Mouse (Mus musculus): ENCODE results near the gene Tuft1.
"Not testable (repeated sequence)": the region's sequence is repeated elsewhere in the genome, so short reads cannot be mapped to it uniquely, and the experiment has no call there.

The Tuft1 gene

DNA sequence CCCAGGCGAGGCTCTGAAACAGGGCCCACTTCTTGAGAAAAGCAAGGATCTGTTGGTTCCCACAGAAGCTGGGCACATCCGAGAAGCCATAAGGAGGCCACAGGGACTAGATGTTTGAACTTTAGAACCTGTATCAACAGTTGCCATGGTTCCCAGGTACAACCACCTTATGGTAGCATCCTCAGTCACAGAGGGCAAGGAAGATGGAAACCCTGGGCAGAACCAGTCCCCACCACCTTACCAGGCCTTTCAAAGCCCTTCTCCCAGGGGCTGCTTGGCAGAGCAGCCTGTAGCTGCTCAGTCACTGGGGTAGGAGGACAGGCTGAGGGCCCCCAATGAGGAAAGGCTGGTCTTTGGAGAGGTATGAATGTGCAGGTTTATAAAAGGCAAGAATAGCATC lies 2.2 kb upstream of the Tuft1 start:
- not testable (repeated sequence) for DNase-seq (ENCODE audit: low spot score in 2 of 2)

DNA sequence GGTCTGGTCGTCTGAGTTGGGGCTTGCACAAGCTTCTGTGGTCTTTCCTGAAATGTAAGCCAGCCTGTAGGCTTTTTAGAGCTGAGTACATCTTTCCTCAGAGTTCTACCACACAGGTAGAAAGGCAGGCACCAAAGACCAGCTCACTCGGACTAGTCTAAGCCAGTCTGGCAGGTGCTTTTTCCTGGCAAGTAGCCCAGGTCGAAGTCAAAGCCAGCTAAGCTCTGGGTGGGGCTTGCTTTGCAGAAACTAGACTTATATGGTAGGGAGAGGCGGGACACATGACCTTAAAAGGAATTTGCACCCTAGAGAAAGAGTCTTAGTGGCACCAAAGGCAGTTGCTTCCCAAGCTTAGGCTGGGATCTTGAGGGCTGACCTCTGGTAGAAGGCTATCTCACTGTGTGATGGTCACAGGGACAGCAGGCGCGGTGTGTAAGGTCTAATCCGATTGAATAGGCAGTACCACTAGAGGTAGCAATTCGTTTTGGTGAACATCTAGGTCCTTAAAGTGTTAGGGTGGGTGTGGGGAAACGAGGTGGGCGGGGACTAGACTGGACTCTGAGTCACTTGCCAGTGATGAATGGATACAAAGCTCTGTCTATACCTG lies 573 bp upstream of the Tuft1 start:
- not testable (repeated sequence) for DNase-seq (ENCODE audit: low spot score in 2 of 2)

DNA sequence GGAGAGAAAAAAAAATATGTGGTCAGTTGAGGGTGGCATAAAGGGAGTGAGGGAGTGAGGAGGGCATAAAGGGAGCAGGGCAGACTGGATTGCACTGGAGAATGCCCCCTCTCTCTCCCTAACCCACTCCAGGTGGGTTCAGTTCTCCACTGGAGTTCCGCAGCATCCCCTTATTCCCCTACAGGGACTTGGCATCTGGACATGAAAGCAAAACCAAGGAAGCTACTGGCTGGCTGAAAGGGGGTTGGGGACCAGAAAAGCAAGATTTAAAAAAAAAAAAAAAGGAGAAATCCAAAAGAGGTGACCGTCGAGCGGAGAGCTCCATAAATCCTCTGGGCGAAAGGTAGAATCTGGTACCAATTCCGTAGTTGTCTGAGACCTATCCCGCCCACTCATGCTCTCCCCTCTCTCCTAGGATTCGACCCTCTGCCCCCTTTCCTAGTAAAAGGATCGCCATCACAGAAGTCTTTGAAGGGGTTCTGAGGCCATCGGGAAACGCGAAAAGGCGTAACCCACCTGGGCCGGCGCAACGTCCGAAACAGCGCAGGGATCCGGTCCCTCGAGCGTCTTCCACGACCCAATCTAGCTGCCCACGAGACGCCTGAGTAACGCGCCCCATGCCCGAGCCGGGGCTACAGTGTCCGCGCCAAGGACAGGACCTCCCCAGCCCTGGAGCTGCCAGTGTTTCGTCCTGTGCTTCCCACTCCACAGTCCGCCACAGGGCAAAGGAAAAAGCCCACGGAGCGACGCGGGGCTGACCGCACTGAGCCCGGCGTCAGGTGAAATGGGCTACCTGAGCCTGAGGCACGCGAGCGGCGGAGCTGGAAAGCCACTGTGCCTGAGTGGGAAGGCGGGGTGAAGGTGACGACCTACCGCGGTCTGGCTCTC lies 576 bp downstream of the Tuft1 start:
- not testable (repeated sequence) for DNase-seq (ENCODE audit: low spot score in 2 of 2)

DNA sequence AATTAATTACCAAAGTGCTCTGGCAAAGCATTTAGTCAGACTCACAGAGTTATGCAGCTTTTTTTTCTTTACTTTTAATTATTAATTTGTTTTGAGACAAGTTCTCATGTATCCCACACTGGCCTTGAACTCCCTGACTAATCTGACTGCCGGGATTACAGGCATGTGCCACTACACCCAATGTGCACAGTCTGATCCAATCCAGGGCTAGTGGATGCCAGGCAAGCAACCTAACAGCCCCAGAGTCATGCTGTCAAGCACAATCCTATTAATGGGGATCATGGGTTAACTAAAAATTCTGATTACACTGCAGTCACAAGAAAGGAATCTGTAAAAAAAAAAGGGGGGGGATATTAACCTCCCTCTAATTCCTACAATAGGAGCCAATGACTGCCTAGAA lies 4.7 kb downstream of the Tuft1 start:
- DNase-seq (ENCODE audit: low spot score in 2 of 2), result not testable (repeated sequence)

DNA sequence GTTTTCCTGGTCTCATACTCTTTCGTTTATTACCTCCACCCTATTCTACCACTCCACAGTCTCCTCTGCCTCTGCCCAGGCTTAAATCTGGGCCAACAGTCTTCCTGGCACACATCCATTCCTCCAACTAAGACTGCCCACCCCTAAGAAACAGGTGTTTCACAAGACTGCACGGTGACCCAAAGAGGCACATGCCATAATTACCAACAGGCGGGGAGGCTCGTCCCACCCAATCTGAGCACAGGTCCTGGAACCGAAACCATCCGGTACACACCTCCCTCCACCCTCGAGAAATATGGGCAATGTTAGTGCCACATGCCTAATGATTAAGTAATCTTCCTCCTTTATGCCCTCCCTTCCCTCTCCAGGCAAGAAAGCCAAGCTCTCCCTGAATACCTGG lies 8.3 kb downstream of the Tuft1 start:
- DNase-seq (ENCODE audit: low spot score in 2 of 2), result no peak

DNA sequence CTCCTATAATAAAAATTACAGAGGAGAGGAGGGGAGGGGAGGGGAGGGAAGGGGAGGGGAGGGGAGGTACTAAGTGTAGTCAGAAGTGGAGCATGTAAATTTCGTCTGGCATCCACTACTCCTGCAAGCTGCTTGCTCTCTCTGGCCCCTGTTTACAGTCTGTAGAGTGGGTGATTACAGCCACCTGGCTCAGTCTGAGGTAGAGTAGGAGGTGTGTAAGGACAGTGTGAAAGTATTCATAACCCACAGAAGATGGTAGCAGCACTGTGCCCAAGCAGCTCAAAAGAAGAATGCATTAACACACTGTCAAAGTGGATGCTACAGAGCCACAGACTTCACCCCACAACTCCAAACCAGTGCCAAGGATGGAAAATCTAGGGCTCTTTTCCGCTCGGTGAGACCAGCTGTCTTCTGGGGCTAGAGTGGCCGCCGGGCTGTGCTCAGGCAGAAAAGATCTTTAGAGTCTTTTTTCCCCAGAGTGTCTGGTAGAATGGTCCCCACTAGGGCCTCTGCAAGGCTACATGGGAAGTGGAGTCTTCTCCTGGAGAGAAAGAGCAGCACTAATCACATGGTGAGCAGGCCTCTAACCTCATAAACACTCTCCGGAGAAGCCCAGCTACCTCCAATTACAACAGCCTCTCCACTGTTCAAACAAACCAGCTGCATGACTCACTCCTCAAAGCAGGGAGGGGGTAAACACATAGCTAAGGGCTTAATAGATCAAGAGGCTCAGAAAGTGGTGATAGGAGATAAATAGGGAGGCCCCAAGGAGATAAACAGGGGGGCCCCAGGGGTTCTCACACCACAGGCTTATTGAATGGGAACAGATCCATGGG lies 9.7 kb downstream of the Tuft1 start:
- peak in 1 of 2 experiments; percentile 10 for DNase-seq (ENCODE audit: low spot score in 2 of 2)

DNA sequence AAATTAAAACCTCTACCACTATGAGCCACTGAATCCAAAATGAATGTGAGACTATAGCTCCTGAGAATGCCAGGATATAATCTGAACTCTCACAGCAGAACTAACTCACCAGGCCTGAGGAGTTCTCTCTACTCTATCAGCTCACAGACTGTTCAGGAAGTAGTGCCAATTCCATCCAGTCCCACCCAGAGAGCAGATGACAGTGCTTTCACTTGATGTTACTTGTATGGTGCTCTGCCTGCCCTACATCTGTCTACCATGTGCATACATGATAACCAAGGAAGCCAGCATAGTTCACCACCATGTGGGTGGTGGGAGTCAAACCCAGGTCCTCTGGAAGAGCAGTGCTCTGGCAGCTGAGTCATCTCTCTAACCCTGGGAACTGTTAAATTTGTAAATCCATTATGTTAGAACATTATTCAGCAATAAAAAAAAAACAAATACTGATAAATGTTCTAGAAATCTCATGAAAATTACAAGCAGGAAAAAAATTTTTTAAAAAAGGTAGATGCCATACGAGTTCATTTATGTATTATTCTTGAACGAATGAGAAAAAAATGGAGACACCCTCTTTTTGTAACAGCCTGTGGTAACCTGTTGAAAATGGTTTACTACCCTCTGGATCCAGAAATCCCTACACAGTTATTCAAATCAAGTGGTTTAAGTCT lies 16.0 kb downstream of the Tuft1 start, which contains the start of gene Gm10972:
Gene Gm10972, plus strand, starts transcription at position 618 of the 668 bp plus-strand sequence.
- not testable (repeated sequence) for DNase-seq (ENCODE audit: low spot score in 2 of 2)

DNA sequence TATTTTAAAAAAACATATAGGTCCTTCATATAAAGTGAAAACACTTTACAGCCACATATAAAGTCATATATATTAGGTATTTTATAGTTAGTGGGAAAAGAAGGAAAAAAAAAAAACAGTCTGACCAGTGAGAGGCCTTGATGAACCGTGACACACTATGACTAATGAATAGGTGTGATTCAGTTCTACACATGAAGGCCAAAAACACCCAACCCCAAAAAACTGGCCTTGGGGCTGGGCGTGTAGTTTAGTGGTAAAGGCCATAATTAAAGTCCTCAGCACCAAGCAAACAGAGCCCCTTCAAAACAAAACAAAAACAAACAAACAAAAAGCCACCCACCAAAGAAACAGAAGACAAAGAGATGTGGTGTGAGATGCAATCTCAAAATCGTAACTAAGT lies 28.8 kb downstream of the Tuft1 start:
- no peak for DNase-seq (ENCODE audit: low spot score in 2 of 2)

DNA sequence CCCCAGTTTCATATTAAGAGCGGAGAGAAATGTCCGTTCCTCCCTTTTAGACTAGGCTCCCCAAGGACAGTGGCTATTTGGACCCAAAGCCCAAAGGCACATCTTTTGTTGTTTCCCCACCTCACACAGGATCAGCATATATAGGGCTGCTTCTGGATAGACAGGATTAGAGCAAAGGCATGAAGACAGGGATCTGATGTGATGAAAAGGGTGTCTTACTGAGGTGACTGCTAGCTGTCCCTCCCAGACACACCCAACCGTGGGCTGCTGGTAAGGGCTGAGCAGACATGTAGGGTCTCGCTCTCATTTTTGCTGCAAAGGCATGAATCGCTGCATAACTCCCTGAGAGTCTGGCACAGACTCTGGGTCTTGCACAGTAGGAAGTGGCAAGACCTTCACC lies 30.0 kb downstream of the Tuft1 start:
- no peak for DNase-seq (ENCODE audit: low spot score in 2 of 2)

DNA sequence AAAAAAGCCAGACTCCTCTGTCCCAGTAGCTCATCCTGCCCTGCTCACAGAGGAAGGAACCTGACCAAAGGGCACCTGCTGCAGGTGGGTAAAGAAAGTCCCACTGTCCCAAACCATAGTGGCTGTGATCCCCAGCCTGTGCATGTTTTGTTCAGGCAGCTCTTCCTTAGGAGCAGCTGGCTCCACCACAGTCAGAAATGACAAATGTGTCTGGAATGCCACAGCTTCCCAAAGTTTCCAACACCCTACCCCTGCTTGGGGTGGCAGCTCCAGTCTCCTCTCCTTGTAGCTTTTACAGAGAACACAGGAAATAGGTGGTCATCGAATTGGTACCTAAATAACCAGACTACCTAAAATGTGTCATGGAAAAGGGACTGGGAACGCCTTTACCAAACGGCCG lies 34.4 kb downstream of the Tuft1 start:
- no peak for DNase-seq (ENCODE audit: low spot score in 2 of 2)

DNA sequence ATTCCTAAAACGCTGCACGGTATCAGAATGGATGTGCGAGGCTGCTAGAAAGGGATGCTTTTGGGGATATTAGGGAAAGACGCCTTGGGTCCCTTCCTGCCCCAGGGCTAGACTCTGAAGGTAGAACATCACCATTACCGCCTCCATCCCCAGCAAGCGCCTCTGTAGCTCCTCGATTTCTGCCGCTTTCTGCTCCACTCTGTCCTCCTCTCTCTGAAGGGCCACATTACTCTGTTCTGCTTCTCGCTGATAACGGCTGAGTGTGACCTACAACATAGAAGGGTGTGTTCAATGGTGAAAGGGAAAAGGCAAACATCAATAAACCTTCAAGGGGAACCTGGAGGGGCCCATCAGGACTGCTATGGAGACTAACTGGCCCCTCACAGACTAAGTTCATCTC lies 36.1 kb downstream of the Tuft1 start:
- no peak for DNase-seq (ENCODE audit: low spot score in 2 of 2)

DNA sequence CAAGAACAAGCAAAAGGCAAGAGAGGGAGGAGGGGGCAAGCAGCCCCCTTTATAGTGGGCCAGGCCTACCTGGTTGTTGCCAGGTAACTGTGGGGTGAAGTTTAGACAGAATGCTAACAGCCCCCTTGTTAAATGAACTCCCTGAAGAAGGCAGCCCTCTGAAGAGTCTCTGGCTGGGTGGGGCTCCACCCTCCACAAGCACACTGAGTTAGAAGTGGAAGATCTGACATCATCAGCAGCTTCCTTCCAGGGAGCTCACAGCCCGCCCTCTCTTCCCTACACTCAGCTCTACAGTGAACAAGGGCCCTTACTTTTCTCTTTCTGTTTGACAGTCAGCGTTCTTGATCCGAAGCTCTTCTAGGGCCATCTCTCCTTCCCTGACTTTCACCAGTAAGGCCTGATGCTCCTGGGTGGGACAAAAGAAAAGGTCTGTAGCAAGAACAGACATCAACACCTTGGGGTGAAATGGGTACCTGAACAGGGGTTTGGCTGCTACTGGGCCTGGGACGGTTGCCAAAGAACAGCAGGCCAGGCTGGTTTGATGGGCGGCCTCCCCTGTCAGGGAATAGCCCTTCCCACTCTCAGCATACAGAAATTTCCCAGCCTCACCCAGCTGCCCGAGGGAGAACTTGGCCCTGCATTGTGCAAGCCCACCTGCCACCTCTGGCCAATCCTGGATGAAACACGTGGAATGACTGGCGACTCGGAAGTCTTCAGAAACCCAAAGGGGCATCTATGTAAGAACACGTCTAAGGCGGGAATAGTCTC lies 36.7 kb downstream of the Tuft1 start:
- no peak for DNase-seq (ENCODE audit: low spot score in 2 of 2)

DNA sequence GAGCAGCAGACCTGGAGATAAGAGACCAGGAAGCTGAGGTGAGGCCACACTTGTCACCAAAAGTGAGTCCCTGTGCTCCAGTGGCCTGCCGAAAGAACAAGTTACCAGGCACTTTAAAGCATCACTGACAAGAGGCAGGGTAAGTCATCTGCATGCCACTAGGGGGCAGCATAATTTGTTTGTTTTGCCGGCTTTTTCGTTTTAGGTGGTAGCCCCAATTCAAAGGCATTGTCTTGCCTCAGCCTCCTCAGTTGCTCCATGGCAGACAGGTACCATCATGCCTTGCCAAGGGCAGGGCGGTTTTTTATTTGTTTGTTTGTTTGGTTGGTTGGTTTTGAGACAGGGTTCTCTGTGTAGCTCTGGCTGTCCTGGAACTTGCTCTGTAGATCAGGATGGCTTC lies 42.0 kb downstream of the Tuft1 start:
- DNase-seq (ENCODE audit: low spot score in 2 of 2), result no peak

DNA sequence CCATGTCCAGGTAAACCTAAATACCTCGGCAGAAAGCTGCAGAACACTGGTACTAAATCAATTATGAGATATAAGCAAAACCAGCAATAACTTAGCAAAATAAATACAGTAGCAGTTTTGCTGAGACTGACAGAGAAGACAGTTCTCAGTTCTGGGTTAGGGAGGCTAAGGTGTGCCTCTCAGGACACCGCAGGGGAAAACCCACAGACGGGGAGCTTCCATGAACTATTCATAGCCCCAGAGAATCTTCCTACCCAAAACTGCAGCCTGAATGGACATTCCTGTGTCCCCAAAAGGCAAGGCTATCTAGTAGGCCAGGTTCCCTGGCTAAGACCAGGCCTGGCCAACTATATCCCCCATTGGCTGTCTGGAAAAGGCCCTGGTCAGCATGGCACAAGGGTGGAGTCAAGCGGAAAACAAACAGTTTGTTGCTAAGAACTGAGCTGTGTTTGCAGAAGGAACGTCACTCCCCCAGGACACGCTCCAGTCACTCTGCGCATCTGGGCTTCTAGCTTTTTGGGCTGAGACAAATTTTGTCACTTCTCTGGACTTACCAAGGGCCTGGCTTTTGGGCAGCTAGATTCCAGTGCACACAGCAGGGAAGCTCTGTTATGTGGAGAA lies 45.3 kb downstream of the Tuft1 start:
- no peak for DNase-seq (ENCODE audit: low spot score in 2 of 2)

DNA sequence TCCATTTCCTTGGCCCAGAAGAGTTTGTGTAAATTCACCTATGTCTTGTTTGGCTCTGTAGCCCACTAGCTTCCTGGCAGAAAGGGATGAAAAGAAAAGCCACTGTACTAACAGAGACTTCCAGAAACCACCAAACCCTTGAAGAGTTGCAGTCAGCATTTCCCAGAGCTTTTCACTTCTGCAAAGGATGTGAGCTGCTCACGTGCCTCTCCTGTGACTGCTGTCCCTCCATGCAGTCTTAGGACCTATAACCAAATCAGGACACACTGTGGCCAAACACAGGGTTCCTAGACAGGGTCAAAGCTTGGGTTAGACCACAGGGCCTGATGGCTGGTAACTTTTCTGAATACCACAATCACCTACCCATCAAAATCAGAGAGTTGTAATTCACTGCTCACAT lies 46.4 kb downstream of the Tuft1 start:
- DNase-seq (ENCODE audit: low spot score in 2 of 2), result no peak

DNA sequence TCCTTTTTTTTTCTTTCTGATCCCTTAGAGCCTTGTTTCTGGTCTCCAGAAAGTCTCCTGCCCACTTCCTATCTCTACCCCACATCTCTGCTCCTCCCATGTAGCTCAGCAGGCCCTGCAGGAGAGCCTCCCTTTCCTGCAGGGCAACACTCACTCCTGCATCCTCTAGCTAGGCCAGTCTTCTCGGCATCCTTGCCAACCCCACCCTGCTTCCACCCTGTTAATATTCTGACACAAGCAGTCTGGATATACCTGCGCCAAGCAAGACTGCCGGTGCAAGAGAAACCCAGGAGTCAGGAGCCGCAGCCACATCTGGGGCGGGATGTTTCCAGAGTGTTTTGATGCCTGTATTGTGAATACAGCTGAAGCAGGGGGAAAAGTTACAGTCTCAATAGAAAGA lies 46.8 kb downstream of the Tuft1 start:
- DNase-seq (ENCODE audit: low spot score in 2 of 2), result no peak

DNA sequence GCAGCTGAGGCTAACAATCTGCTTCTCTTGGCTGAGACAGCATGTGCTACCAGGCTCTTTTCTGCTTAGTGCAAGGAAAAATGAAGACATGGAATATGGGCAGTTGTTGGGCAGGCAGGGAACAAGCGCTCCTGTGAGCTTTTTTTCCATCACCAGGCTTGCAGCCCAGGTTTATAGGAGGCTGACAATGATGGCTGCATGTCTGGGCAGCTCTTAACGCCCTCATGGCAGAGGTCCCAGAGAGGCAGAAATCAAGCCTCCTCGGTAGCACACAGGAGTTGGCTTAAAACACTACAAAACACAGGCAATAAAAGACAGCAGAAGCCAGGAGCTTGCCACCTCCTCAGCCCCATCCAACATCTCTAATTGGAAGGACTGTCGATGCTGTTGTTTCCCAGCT lies 47.3 kb downstream of the Tuft1 start:
- DNase-seq (ENCODE audit: low spot score in 2 of 2), result peak in 1 of 2 experiments; percentile 12

DNA sequence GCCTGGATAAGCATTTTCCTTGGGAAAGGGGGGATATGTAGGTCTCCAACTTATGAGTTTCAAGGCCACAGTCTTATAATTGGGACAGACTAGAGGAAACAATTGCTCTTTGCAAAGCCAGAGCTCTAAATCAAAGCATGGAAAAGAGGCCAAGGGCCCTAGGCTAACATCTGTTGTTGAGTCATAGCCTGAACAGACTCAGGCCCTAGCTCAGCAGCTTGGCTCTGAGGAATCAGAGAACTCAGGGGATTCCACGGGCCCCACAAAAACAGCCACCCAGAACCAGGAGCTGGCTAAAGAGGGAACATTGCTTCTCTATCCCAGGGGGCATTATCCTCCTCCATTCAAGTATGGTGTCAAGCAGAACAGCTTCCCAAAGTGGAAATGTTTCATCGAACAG lies 48.1 kb downstream of the Tuft1 start:
- no peak for DNase-seq (ENCODE audit: low spot score in 2 of 2)

DNA sequence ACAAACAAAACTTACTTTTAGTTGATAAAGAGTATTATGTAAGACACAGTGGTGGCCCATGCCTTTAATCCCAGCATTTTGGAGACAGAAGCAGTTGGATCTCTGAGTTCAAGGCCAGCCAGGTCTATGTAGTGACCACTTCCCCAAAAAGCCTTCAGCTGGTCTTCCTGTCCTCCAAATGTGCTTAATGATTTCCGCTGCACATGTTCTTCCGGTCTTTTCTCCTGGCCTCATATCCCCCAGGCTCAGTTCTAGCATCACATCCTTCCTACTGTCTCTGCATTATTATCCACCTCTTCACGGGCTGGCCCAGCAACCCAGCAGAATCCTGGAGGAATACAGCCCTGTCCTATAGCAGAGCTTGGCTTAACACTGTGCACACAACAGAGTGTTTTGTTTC lies 49.1 kb downstream of the Tuft1 start:
- DNase-seq (ENCODE audit: low spot score in 2 of 2), result no peak

DNA sequence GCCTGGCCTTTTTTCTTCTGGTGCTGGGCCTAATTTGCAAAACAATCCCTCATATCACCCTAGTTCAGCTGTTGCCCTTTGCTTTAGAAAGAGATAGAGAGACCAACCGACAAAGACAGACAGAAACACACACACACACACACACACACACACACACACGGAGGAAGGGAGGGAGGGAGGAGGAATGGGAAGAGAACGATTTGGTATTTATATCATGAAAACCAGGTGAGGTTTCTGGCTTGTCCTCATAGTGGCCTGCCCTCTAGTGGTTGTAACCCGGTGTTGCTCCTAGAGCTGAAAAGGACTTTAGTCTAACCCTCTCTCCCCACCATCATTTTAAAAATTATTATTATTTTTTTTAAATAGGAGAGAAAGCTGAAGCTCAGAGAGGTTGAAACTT lies 56.7 kb downstream of the Tuft1 start:
- DNase-seq (ENCODE audit: low spot score in 2 of 2), result no peak

All from frontal cortex, postnatal 10 days (tissue).